Mouse (Mus musculus) megakaryocyte, embryonic 14.5 days (primary cell): ENCODE measurements at regions not wholly inside any gene's neighbourhood (a gene's known extent, or its start where the extent isn't known, plus 50 kb on each side); places are given as distances from the start of the nearest gene placed in this dataset.

Source experiments
- FLI1 ChIP-seq: IDR thresholded peaks from 2 replicates; pipeline ENCODE4 v1.6.1; 2012; ENCODE audit warnings: low read length, inconsistent platforms, mixed read lengths
- GATA1 ChIP-seq: IDR thresholded peaks from 3 replicates; pipeline ENCODE4 v1.6.1; 2012; ENCODE audit warnings: mixed read lengths, low read length, inconsistent platforms, borderline replicate concordance

- TF ChIP-seq GATA1 (no peak), FLI1 (no peak)
Measured at GRCm38 (mm10) chr6:98514376-98514775, 171.8 kb upstream of the Gm765 start.
